Mouse (Mus musculus) cerebellum, postnatal 25 days (tissue): ENCODE results near the gene Med4.
A peak's percentile ranks its signal among the peaks of the same experiment; 100 is the strongest.

ENCODE experiments used
- DNase-seq, 2 experiments: peaks; one replicate each; pipeline ENCODE4 v3.0.0; 2021; ENCODE audit warnings: mixed read lengths in 2 of 2

Med4 gene

GRCm38 (mm10) chr14:73509765-73510423 is at the start of gene Med4:
TSS of gene Med4 (plus strand) at chr14:73510025.
- peak; percentile 97 to 98 for DNase-seq

GRCm38 (mm10) chr14:73460514-73461134 is 49.2 kb upstream of the Med4 start:
- DNase-seq = peak in 1 of 2 experiments; percentile 24

- DNase-seq = peak; percentile 48 to 60
These were observed 47.6 kb upstream of the Med4 start for GRCm38 (mm10) chr14:73462211-73462610.

GRCm38 (mm10) chr14:73467697-73468096 is 42.1 kb upstream of the Med4 start:
- DNase-seq = peak in 1 of 2 experiments; percentile 52

GRCm38 (mm10) chr14:73469506-73469905 is 40.3 kb upstream of the Med4 start:
- peak; percentile 69 to 76 for DNase-seq

- no peak for DNase-seq
These were observed 39.2 kb upstream of the Med4 start for GRCm38 (mm10) chr14:73470593-73470992.

GRCm38 (mm10) chr14:73472205-73472604 is 37.6 kb upstream of the Med4 start:
- DNase-seq = peak in 1 of 2 experiments; percentile 43

- peak; percentile 72 to 83 for DNase-seq
These were observed 36.0 kb upstream of the Med4 start for GRCm38 (mm10) chr14:73473670-73474460.

GRCm38 (mm10) chr14:73474636-73475093 is 35.2 kb upstream of the Med4 start:
- DNase-seq = peak; percentile 46 to 55

- DNase-seq = peak in 1 of 2 experiments; percentile 17
These were observed 34.3 kb upstream of the Med4 start for GRCm38 (mm10) chr14:73475506-73475905.

- DNase-seq = no peak
These were observed 33.4 kb upstream of the Med4 start for GRCm38 (mm10) chr14:73476361-73476934.

- no peak for DNase-seq
These were observed 32.7 kb upstream of the Med4 start for GRCm38 (mm10) chr14:73477077-73477476.

- DNase-seq = no peak
These were observed 31.5 kb upstream of the Med4 start for GRCm38 (mm10) chr14:73478321-73478720.

GRCm38 (mm10) chr14:73479771-73480170 is 30.1 kb upstream of the Med4 start:
- no peak for DNase-seq

GRCm38 (mm10) chr14:73483516-73484229 is 26.2 kb upstream of the Med4 start:
- no peak for DNase-seq

- DNase-seq = peak in 1 of 2 experiments; percentile 24
These were observed 25.3 kb upstream of the Med4 start for GRCm38 (mm10) chr14:73484366-73485110.

GRCm38 (mm10) chr14:73486641-73487040 is 23.2 kb upstream of the Med4 start:
- DNase-seq = no peak

GRCm38 (mm10) chr14:73493356-73493755 is 16.5 kb upstream of the Med4 start:
- DNase-seq = no peak

GRCm38 (mm10) chr14:73494122-73494521 is 15.7 kb upstream of the Med4 start:
- DNase-seq = no peak

GRCm38 (mm10) chr14:73495753-73496152 is 14.1 kb upstream of the Med4 start:
- DNase-seq = no peak

GRCm38 (mm10) chr14:73501283-73501682 is 8.5 kb upstream of the Med4 start:
- no peak for DNase-seq

GRCm38 (mm10) chr14:73501721-73502120 is 8.1 kb upstream of the Med4 start:
- DNase-seq = no peak
